Mouse (Mus musculus) liver, embryonic 15.5 days (tissue): Measurements from ENCODE around the gene Olig1. TPM values are rescaled to one million over a fixed set of nuclear protein-coding genes. Genes with fewer than 3 reads are reported as not detected.

Source experiments
- ATAC-seq: fragments of 200-750 bp; cut with Nextera tagmentation; 2 replicates; pipeline ENCODE4 v1.8.0; 2017; ENCODE audit warnings: moderate number of reproducible peaks, mild to moderate bottlenecking, moderate library complexity; ENCODE audit not compliant: insufficient read depth
- H3K27ac ChIP-seq: fragments of 300-500 bp; sonication (generic); replicated peaks from 2 replicates; pipeline ENCODE4 v1.5.1; 2015; ENCODE audit warnings: mild to moderate bottlenecking, inconsistent platforms
- H3K27me3 ChIP-seq: fragments of 300-500 bp; sonication (generic); 2 replicates; pipeline ENCODE4 v1.6.1; 2015; ENCODE audit warnings: mild to moderate bottlenecking, inconsistent platforms
- H3K36me3 ChIP-seq: fragments of 300-500 bp; sonication (generic); replicated peaks from 2 replicates; pipeline ENCODE4 v1.6.1; 2015; ENCODE audit warnings: moderate library complexity, mild to moderate bottlenecking, inconsistent platforms
- H3K4me1 ChIP-seq: fragments of 300-500 bp; sonication (generic); replicated peaks from 2 replicates; pipeline ENCODE4 v1.6.1; 2015; ENCODE audit warnings: inconsistent platforms
- H3K4me2 ChIP-seq: fragments of 300-500 bp; sonication (generic); 2 replicates; pipeline ENCODE4 v1.6.1; 2015; ENCODE audit warnings: moderate library complexity, mild to moderate bottlenecking, inconsistent platforms
- H3K4me3 ChIP-seq: fragments of 300-500 bp; sonication (generic); replicated peaks from 2 replicates; pipeline ENCODE4 v1.5.1; 2015; ENCODE audit warnings: mild to moderate bottlenecking, inconsistent platforms
- H3K9ac ChIP-seq: fragments of 300-500 bp; sonication (generic); 2 replicates; pipeline ENCODE4 v1.6.1; 2015; ENCODE audit warnings: moderate library complexity, mild to moderate bottlenecking, inconsistent platforms
- H3K9me3 ChIP-seq: fragments of 300-500 bp; sonication (generic); replicated peaks from 2 replicates; pipeline ENCODE4 v1.6.1; 2016; ENCODE audit warnings: inconsistent platforms
- WGBS: fragments of 180-500 bp; shearing (Covaris S2); methylation state at CpG from one replicate; pipeline ENCODE4 v1.1.7; 2015; ENCODE audit warnings: mixed read lengths; ENCODE audit not compliant: insufficient replicate concordance; 5-methylcytosine and 5-hydroxymethylcytosine counted together
- polyA plus RNA-seq: library from polyadenylated mRNA; unstranded; fragments of >200 nt; fragmentation: Nextera tagmentation; extraction: Ambion mirVana; gene quantifications from 2 replicates; pipeline ENCODE4 v1.2.1, GENCODE M21; 2015

Olig1 gene
- polyA plus RNA-seq, 1 experiment from 2014 or later, result 0.05 TPM

GRCm38 (mm10) chr16:91226883-91227759, 42.5 kb upstream of the Olig1 start:
- no peak overlapping the region for H3K4me2 ChIP-seq
- no peaks in the 10 kb centered on the region for H3K36me3 ChIP-seq
- under 1% methylated on average over 83 of the region's 85 CpGs for WGBS
- no peak overlapping the region for H3K9ac ChIP-seq
- H3K4me1 ChIP-seq, result peaks cover 8% of the 10 kb centered on the region; the same call in 1 of the 2 replicates
- H3K9me3 ChIP-seq, result no peaks in the 10 kb centered on the region
- no peak overlapping the region for H3K4me3 ChIP-seq
- no peak for ATAC-seq
- peaks cover 100% of the 10 kb centered on the region for H3K27me3 ChIP-seq
- H3K27ac ChIP-seq, result no peak overlapping the region

DNA sequence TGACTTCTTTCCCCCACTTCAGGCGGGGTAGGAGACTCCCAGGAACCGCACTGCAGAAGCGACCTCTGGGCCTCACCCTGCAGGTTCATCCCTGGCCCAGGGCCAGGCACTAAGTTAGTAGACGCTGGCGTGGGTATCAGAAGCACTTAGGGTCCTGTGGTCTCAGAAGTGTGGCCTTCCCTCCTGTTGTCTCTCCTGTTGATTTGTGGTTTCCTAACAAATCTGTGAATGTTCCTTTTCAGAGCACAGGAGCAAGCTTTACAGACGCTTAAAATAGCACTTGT, 41.9 kb upstream of the Olig1 start:
- Histone ChIP-seq H3K9ac (no peak overlapping the region), H3K4me3 (no peak overlapping the region), H3K9me3 (no peaks in the 10 kb centered on the region), H3K36me3 (no peaks in the 10 kb centered on the region), H3K4me1 (peaks cover 8% of the 10 kb centered on the region; the same call in 1 of the 2 replicates), H3K27ac (no peak overlapping the region), H3K4me2 (no peak overlapping the region), H3K27me3 (peaks cover 100% of the 10 kb centered on the region)
- ATAC-seq, result no peak
- 2% methylated on average over 6 of the region's 6 CpGs for WGBS

DNA sequence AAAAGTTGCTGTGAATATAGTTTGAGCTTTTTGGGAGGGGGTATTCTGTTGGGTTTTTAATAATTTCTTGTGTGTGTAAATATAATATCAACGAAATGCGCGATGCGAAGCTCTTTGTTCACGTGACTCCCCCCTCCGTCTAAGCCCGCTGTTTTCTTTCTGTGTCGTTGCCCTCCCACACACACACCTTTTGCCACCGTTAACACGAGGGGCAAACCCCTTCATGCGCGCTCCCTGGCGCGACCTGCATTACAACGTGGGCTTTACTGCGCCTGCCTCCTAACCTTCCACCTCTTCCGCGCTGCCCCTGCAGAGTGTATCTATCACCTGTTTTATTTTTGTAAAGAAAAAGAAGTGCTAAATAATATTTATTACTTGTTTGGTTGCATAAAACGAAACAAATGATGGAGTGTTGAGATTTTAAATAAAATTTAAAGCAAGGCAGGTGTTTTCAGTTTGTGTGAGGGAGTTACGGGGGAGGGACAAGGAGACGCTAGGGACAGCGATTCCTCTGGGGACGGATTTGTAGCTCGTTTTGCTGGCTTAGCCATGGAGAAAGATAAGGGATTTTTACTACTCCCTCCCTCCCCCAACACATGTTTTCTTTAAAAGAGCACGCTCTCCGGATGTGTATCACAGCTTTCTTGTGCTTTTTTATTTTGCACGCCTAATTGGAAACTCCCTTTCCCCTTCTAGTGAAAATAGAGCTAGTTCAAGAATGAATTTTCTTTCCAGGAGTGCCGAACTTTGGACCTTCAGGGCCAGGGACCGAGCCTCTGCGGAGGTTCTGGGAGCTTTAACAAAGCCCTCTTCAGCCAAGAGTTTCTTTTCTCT, 41.1 kb upstream of the Olig1 start:
- Histone ChIP-seq H3K36me3 (no peaks in the 10 kb centered on the region), H3K4me2 (no peak overlapping the region), H3K4me1 (peaks cover 8% of the 10 kb centered on the region; the same call in 1 of the 2 replicates), H3K9ac (no peak overlapping the region), H3K9me3 (no peaks in the 10 kb centered on the region), H3K4me3 (no peak overlapping the region), H3K27me3 (peaks cover 100% of the 10 kb centered on the region), H3K27ac (no peak overlapping the region)
- no peak for ATAC-seq
- 3% methylated on average over 30 of the region's 30 CpGs for WGBS

- Histone ChIP-seq H3K9me3 (no peaks in the 10 kb centered on the region), H3K4me1 (peaks cover 8% of the 10 kb centered on the region; the same call in 1 of the 2 replicates), H3K27ac (no peak overlapping the region), H3K4me2 (no peak overlapping the region), H3K9ac (no peak overlapping the region), H3K36me3 (no peaks in the 10 kb centered on the region), H3K4me3 (no peak overlapping the region), H3K27me3 (peaks cover 100% of the 10 kb centered on the region)
- 2% methylated on average over 10 of the region's 10 CpGs for WGBS
- no peak for ATAC-seq
Measured at GRCm38 (mm10) chr16:91229072-91229348, 40.6 kb upstream of the Olig1 start.

DNA sequence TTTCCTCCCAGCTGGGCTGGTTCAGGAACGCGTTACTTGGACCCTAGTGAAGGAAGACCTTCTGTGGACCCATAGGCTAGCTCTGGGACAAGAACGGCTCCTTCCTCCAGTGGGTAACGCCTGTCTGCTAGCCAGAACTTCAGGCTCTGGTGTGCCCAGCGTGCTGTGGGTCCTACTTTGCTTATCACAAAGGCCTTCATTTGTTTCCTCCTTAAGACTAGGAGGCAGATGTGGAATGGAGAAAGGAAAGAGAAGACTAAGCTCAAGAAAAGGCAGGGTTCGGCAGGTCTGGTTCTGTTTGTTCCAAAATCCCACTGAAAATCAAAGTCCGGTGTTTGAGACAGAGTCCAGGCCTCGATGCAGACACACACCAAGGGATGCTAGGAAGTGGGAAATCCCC, 39.9 kb upstream of the Olig1 start:
- ATAC-seq, result no peak
- 15% methylated on average over 8 of the region's 8 CpGs for WGBS
- Histone ChIP-seq H3K27me3 (peaks cover 100% of the 10 kb centered on the region), H3K4me1 (peaks cover 8% of the 10 kb centered on the region; the same call in 1 of the 2 replicates), H3K36me3 (no peaks in the 10 kb centered on the region), H3K9me3 (no peaks in the 10 kb centered on the region), H3K4me3 (no peak overlapping the region), H3K27ac (no peak overlapping the region), H3K4me2 (no peak overlapping the region), H3K9ac (no peak overlapping the region)

DNA sequence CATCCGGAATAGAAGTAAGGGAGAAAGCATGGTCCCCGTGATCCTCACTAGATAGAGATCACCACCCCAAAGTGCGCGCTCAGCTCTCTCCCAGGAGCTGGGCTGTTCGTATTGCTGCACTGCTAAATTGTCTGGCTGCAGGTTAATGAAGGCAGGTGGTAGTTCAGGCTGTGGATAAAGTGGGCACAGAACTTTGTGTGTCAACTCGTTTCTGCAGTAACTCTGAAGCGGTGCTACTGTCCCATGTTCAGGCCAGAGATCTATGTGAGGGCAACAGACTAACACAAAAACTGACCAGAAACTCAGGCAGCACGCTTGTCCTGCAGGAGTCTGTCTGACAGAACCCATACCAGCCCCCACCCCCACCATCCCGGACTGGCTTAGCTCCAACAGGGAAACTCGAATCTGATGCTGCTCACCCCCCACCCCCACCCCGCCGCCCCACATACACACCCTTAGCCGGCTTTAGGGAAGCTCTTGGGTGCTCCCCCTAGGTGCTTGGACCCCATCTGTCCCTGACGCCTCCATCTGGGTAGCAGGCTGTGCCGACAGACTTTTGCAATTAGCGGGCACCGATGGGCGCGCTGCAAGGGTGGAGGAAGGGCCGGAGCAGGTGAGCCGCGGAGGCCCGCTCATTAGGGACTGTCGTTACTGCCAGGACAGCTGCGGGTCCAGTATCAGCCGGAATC, 37.6 kb upstream of the Olig1 start:
- H3K9ac ChIP-seq, result no peak overlapping the region
- no peak for ATAC-seq
- no peaks in the 10 kb centered on the region for H3K9me3 ChIP-seq
- peaks cover 99% of the 10 kb centered on the region for H3K27me3 ChIP-seq
- no peak overlapping the region for H3K4me2 ChIP-seq
- H3K4me3 ChIP-seq, result no peak overlapping the region
- no peaks in the 10 kb centered on the region for H3K36me3 ChIP-seq
- no peak overlapping the region for H3K27ac ChIP-seq
- 0 out of 2 replicates have a peak, but pooled peaks cover 4% of the 10 kb centered on the region for H3K4me1 ChIP-seq
- 6% methylated on average over 26 of the region's 26 CpGs for WGBS

- Histone ChIP-seq H3K4me1 (no peaks in the 10 kb centered on the region), H3K27me3 (peaks cover 99% of the 10 kb centered on the region), H3K27ac (no peak overlapping the region), H3K36me3 (no peaks in the 10 kb centered on the region), H3K9ac (no peak overlapping the region), H3K4me3 (no peak overlapping the region), H3K4me2 (no peak overlapping the region), H3K9me3 (no peaks in the 10 kb centered on the region)
- WGBS, result 6% methylated on average over 25 of the region's 25 CpGs
- ATAC-seq, result no peak
Measured at GRCm38 (mm10) chr16:91232470-91233240, 36.9 kb upstream of the Olig1 start.

- no peaks in the 10 kb centered on the region for H3K36me3 ChIP-seq
- no peaks in the 10 kb centered on the region for H3K4me1 ChIP-seq
- no peak overlapping the region for H3K4me3 ChIP-seq
- H3K27ac ChIP-seq, result no peak overlapping the region
- H3K4me2 ChIP-seq, result no peak overlapping the region
- H3K9ac ChIP-seq, result no peak overlapping the region
- ATAC-seq, result no peak
- 16% methylated on average over 11 of the region's 11 CpGs for WGBS
- H3K27me3 ChIP-seq, result peaks cover 99% of the 10 kb centered on the region
- H3K9me3 ChIP-seq, result no peaks in the 10 kb centered on the region
Measured at GRCm38 (mm10) chr16:91233241-91233944, 36.2 kb upstream of the Olig1 start.

- H3K4me2 ChIP-seq, result no peak overlapping the region
- H3K9ac ChIP-seq, result no peak overlapping the region
- no peak overlapping the region for H3K4me3 ChIP-seq
- H3K9me3 ChIP-seq, result no peaks in the 10 kb centered on the region
- no peaks in the 10 kb centered on the region for H3K36me3 ChIP-seq
- 10% methylated on average over 4 of the region's 4 CpGs for WGBS
- no peak overlapping the region for H3K27ac ChIP-seq
- ATAC-seq, result peak; percentile 83
- peaks cover 77% of the 10 kb centered on the region for H3K27me3 ChIP-seq
- H3K4me1 ChIP-seq, result 0 out of 2 replicates have a peak, but pooled peaks cover 4% of the 10 kb centered on the region
Measured at GRCm38 (mm10) chr16:91239024-91239423, 30.5 kb upstream of the Olig1 start.

GRCm38 (mm10) chr16:91246292-91246691, 23.3 kb upstream of the Olig1 start:
- ATAC-seq, result no peak
- no peaks in the 10 kb centered on the region for H3K36me3 ChIP-seq
- no peak overlapping the region for H3K4me2 ChIP-seq
- 63% methylated on average over 9 of the region's 9 CpGs for WGBS
- no peaks in the 10 kb centered on the region for H3K4me1 ChIP-seq
- H3K27me3 ChIP-seq, result peaks cover 46% of the 10 kb centered on the region
- H3K9me3 ChIP-seq, result no peaks in the 10 kb centered on the region
- H3K4me3 ChIP-seq, result no peak overlapping the region
- H3K9ac ChIP-seq, result no peak overlapping the region
- H3K27ac ChIP-seq, result no peak overlapping the region
